Mouse (Mus musculus): ENCODE results near the gene Trim2. TPM values are rescaled to one million over a fixed set of nuclear protein-coding genes. Genes with fewer than 3 reads are reported as not detected.
A peak's percentile ranks its signal among the peaks of the same experiment; 100 is the strongest.

The Trim2 gene
- polyA plus RNA-seq, 1 experiment from 2014 or later = 24.9 TPM

GRCm38 (mm10) chr3:84344725-84345645 is 38.3 kb upstream of the Trim2 start:
- H3K27ac ChIP-seq (replicated peaks; ENCODE audit: low read depth, low read length) = no peak overlapping the region
- peak overlapping the region; percentile 15; the same call in 1 of the 2 replicates for H3K9ac ChIP-seq (ENCODE audit: low read depth, low read length)
- WGBS = 5% methylated on average over 28 of the region's 28 CpGs
- peak; percentile 94 for DNase-seq (ENCODE audit: low spot score)
- ATAC-seq (ENCODE audit: low read depth) = peak; percentile 58; the same call in 1 of the 2 replicates
- H3K9me3 ChIP-seq (ENCODE audit: control insufficient read depth, low read length) = no peaks in the 10 kb centered on the region
- no peaks in the 10 kb centered on the region for H3K27me3 ChIP-seq (replicated peaks; ENCODE audit: control insufficient read depth, insufficient read depth, low read length)
- no peaks in the 10 kb centered on the region for H3K36me3 ChIP-seq (ENCODE audit: control insufficient read depth, insufficient read depth, low read length)
- peak overlapping the region; percentile 56 for H3K4me2 ChIP-seq (ENCODE audit: low read depth, low read length)
- H3K4me1 ChIP-seq (ENCODE audit: control insufficient read depth, insufficient read depth, low read length) = peaks cover 15% of the 10 kb centered on the region
- H3K4me3 ChIP-seq (ENCODE audit: low read depth, low read length) = peak overlapping the region; percentile 33

- no peak overlapping the region for H3K4me2 ChIP-seq (ENCODE audit: low read depth, low read length)
- no peaks in the 10 kb centered on the region for H3K9me3 ChIP-seq (ENCODE audit: control insufficient read depth, low read length)
- H3K9ac ChIP-seq (ENCODE audit: low read depth, low read length) = no peak overlapping the region
- no peak overlapping the region for H3K4me3 ChIP-seq (ENCODE audit: low read depth, low read length)
- no peak overlapping the region for H3K27ac ChIP-seq (replicated peaks; ENCODE audit: low read depth, low read length)
- no peak for DNase-seq (ENCODE audit: low spot score)
- ATAC-seq (ENCODE audit: low read depth) = no peak
- no peaks in the 10 kb centered on the region for H3K36me3 ChIP-seq (ENCODE audit: control insufficient read depth, insufficient read depth, low read length)
- peaks cover 15% of the 10 kb centered on the region for H3K4me1 ChIP-seq (ENCODE audit: control insufficient read depth, insufficient read depth, low read length)
- 91% methylated on average over 9 of the region's 9 CpGs for WGBS
- H3K27me3 ChIP-seq (replicated peaks; ENCODE audit: control insufficient read depth, insufficient read depth, low read length) = no peaks in the 10 kb centered on the region
These were observed 36.4 kb upstream of the Trim2 start for GRCm38 (mm10) chr3:84343101-84343500.

GRCm38 (mm10) chr3:84341811-84342210 is 35.1 kb upstream of the Trim2 start:
- Histone ChIP-seq H3K9me3 (ENCODE audit: control insufficient read depth, low read length) (no peaks in the 10 kb centered on the region), H3K4me2 (ENCODE audit: low read depth, low read length) (no peak overlapping the region), H3K4me3 (ENCODE audit: low read depth, low read length) (no peak overlapping the region), H3K36me3 (ENCODE audit: control insufficient read depth, insufficient read depth, low read length) (no peaks in the 10 kb centered on the region), H3K27ac (replicated peaks; ENCODE audit: low read depth, low read length) (no peak overlapping the region), H3K9ac (ENCODE audit: low read depth, low read length) (no peak overlapping the region), H3K4me1 (ENCODE audit: control insufficient read depth, insufficient read depth, low read length) (peaks cover 15% of the 10 kb centered on the region), H3K27me3 (replicated peaks; ENCODE audit: control insufficient read depth, insufficient read depth, low read length) (no peaks in the 10 kb centered on the region)
- ATAC-seq (ENCODE audit: low read depth) (peak; percentile 45; the same call in 1 of the 2 replicates), DNase-seq (ENCODE audit: low spot score) (peak; percentile 77)
- 52% methylated on average over 7 of the region's 7 CpGs for WGBS

- WGBS = 40% methylated on average over 7 of the region's 11 CpGs
- Histone ChIP-seq H3K27ac (replicated peaks; ENCODE audit: low read depth, low read length) (no peak overlapping the region), H3K4me1 (ENCODE audit: control insufficient read depth, insufficient read depth, low read length) (peaks cover 7% of the 10 kb centered on the region), H3K9ac (ENCODE audit: low read depth, low read length) (no peak overlapping the region), H3K4me2 (ENCODE audit: low read depth, low read length) (no peak overlapping the region), H3K27me3 (replicated peaks; ENCODE audit: control insufficient read depth, insufficient read depth, low read length) (0 out of 2 replicates have a peak, but pooled peaks cover 6% of the 10 kb centered on the region), H3K4me3 (ENCODE audit: low read depth, low read length) (no peak overlapping the region), H3K36me3 (ENCODE audit: control insufficient read depth, insufficient read depth, low read length) (no peaks in the 10 kb centered on the region), H3K9me3 (ENCODE audit: control insufficient read depth, low read length) (no peaks in the 10 kb centered on the region)
- DNase-seq (ENCODE audit: low spot score) (no peak), ATAC-seq (ENCODE audit: low read depth) (no peak)
These were observed 30.9 kb upstream of the Trim2 start for GRCm38 (mm10) chr3:84337585-84337984.

- DNase-seq (ENCODE audit: low spot score) = no peak
- 87% methylated on average over 12 of the region's 12 CpGs for WGBS
- no peak overlapping the region for H3K4me3 ChIP-seq (ENCODE audit: low read depth, low read length)
These were observed 29.7 kb upstream of the Trim2 start for GRCm38 (mm10) chr3:84336342-84336741.

GRCm38 (mm10) chr3:84335421-84336073 is 28.9 kb upstream of the Trim2 start:
- ATAC-seq (ENCODE audit: low read depth) (no peak), DNase-seq (ENCODE audit: low spot score) (no peak)
- H3K36me3 ChIP-seq (ENCODE audit: control insufficient read depth, insufficient read depth, low read length) = no peaks in the 10 kb centered on the region
- H3K4me1 ChIP-seq (ENCODE audit: control insufficient read depth, insufficient read depth, low read length) = peaks cover 7% of the 10 kb centered on the region
- no peaks in the 10 kb centered on the region for H3K9me3 ChIP-seq (ENCODE audit: control insufficient read depth, low read length)
- H3K9ac ChIP-seq (ENCODE audit: low read depth, low read length) = no peak overlapping the region
- H3K4me3 ChIP-seq (ENCODE audit: low read depth, low read length) = no peak overlapping the region
- H3K4me2 ChIP-seq (ENCODE audit: low read depth, low read length) = peak overlapping the region; percentile 47; the same call in 1 of the 2 replicates
- 44% methylated on average over 8 of the region's 8 CpGs for WGBS
- H3K27me3 ChIP-seq (replicated peaks; ENCODE audit: control insufficient read depth, insufficient read depth, low read length) = 0 out of 2 replicates have a peak, but pooled peaks cover 6% of the 10 kb centered on the region
- H3K27ac ChIP-seq (replicated peaks; ENCODE audit: low read depth, low read length) = no peak overlapping the region

More at GRCm38 (mm10) chr3:84336342-84336741, 29.7 kb upstream of the Trim2 start:
- Histone ChIP-seq H3K36me3 (ENCODE audit: control insufficient read depth, insufficient read depth, low read length) (no peaks in the 10 kb centered on the region), H3K27me3 (replicated peaks; ENCODE audit: control insufficient read depth, insufficient read depth, low read length) (0 out of 2 replicates have a peak, but pooled peaks cover 6% of the 10 kb centered on the region), H3K9ac (ENCODE audit: low read depth, low read length) (no peak overlapping the region), H3K4me2 (ENCODE audit: low read depth, low read length) (no peak overlapping the region), H3K27ac (replicated peaks; ENCODE audit: low read depth, low read length) (no peak overlapping the region), H3K4me1 (ENCODE audit: control insufficient read depth, insufficient read depth, low read length) (peaks cover 7% of the 10 kb centered on the region), H3K9me3 (ENCODE audit: control insufficient read depth, low read length) (no peaks in the 10 kb centered on the region)
- ATAC-seq (ENCODE audit: low read depth) = no peak

GRCm38 (mm10) chr3:84334771-84335420 is 28.2 kb upstream of the Trim2 start:
- no peaks in the 10 kb centered on the region for H3K36me3 ChIP-seq (ENCODE audit: control insufficient read depth, insufficient read depth, low read length)
- H3K27ac ChIP-seq (replicated peaks; ENCODE audit: low read depth, low read length) = no peak overlapping the region
- peak overlapping the region; percentile 47 for H3K4me2 ChIP-seq (ENCODE audit: low read depth, low read length)
- WGBS = 9% methylated on average over 20 of the region's 20 CpGs
- ATAC-seq (ENCODE audit: low read depth) (no peak), DNase-seq (ENCODE audit: low spot score) (no peak)
- no peak overlapping the region for H3K9ac ChIP-seq (ENCODE audit: low read depth, low read length)
- H3K9me3 ChIP-seq (ENCODE audit: control insufficient read depth, low read length) = no peaks in the 10 kb centered on the region
- 0 out of 2 replicates have a peak, but pooled peaks cover 6% of the 10 kb centered on the region for H3K27me3 ChIP-seq (replicated peaks; ENCODE audit: control insufficient read depth, insufficient read depth, low read length)
- H3K4me1 ChIP-seq (ENCODE audit: control insufficient read depth, insufficient read depth, low read length) = peaks cover 7% of the 10 kb centered on the region
- peak overlapping the region; percentile 18; the same call in 1 of the 2 replicates for H3K4me3 ChIP-seq (ENCODE audit: low read depth, low read length)

Data from embryonic facial prominence, embryonic 14.5 days (tissue).